Mouse (Mus musculus): ENCODE measurements around the gene Gm5294.
A peak's percentile ranks its signal among the peaks of the same experiment; 100 is the strongest.

Gene Gm5294

GRCm38 (mm10) chr5:138819780-138820179 lies at the start of gene Gm5294:
Gene Gm5294 (plus strand): TSS chr5:138820080.
- DNase-seq, result no peak

DNA sequence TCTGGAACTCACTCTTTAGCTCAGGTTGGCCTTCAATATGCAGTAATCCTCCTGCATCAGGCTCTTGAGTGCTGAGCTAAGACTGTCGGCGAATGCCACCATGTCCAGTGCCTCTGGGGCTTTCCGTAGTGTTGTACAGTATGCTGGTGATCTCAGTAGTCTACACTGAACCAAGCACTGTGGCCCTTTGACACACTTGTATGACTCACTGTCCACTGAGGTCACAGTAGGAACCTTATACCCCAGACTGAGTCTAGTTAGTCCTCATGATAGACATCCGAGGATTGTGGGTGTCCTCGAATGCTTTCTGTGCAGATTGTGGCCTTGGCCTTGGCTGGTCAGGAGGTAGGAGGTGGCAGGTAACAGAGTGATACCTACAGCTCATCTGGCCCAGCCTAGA lies 44.8 kb upstream of the Gm5294 start:
- DNase-seq, result no peak

DNA sequence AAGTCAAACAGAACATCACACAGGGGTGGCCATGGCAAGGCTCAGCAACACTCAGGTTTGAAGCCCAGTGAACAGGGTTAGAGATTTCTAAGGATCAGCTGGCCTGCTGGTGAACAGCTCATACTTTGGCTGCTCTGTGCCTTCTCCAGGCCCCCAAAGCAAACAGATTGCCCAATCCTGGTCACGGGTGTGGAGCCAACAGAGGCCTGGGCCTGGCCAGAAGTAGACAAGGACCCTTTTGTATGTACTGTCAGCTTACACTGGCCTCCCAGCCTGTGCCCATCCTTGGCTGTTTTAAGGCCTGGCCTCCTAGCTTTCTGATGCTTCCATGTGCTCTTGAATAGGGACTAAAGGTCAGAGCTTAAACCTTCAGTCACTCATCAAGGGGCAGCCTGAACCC lies 43.5 kb upstream of the Gm5294 start:
- no peak for DNase-seq

DNA sequence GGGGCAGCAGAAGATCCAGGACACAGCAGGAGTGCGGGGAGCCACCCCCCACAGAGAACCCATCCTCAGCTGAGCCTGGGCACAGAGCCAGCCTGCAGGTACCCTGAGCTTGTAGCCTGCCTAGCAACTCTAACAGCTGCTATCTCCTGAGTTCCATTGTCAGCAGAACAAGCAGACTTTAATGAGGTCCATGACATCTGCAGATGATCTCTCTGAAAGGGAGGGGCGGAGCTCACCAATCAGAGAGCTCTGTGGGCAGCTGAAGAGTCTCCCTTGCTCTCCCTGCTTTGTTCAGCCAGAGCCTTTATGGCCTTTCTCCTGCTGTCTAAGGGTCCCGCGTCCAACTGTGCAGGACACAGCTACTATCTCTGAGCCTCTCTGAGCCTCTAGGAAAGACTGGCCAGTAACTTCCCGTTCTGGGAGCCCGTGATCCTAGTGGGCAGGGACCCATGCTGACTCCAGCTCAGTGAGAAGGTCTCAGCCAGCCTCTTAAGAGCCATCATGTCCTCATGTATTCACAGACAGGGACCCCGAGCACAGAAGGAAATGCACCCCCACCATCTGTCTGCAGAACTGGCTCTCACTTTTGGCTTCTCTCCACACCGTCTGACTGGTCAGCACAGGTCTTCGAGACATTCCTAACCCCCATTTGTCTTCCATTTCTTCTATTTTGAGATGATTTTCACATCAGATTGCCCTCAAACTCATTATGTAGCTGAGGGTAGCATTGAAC lies 41.0 kb upstream of the Gm5294 start:
- no peak for DNase-seq

- DNase-seq, result no peak
Observed at GRCm38 (mm10) chr5:138779655-138780054, 40.2 kb upstream of the Gm5294 start.

GRCm38 (mm10) chr5:138782697-138783096 lies 37.2 kb upstream of the Gm5294 start:
- DNase-seq, result no peak

- no peak for DNase-seq
Observed at GRCm38 (mm10) chr5:138783181-138783580, 36.7 kb upstream of the Gm5294 start.

DNA sequence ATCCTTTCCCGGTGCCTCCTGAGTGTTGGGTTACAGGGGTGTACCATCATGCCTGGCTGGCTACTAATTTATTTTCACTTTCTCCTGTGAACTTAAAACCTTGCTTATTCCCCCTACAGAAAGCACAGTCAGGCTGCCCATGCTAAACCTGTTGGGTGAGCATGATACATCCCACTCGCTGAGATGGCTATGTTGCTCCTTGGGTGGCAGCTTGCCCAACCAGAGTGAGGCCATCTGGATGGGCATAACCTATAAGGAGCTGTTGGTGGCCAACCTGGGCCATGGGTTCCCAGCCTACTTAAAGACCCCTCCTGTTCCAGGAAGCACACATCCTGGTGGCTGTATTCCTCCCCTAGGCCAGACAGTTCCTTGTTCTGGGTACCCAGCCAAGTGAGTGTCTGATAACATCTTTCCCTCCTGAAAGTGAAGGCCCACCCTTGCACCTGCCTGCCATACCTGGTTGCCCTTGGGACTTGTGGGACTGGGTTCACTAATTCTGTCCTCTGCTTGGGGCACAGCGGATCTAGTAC lies 33.8 kb upstream of the Gm5294 start:
- no peak for DNase-seq

DNA sequence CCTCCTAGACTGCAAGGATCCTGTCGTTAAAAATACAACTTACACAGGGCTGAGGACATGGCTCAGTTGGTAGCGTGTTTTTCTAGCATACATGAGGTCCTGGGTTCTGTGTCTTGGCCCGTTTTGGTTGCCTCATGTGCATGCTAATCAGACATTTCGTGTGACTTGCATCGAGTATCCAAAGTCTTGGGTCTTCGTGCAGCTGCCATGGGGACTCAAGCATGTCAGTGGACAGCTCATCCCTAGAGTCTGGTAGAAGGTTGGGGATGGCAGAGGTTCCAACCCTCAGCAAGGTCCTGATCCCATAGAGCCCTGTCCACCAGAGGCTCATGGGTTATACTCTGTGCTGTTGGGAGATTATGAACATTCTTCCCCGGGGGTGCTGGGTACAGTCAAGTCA lies 32.2 kb upstream of the Gm5294 start:
- no peak for DNase-seq

- no peak for DNase-seq
Observed at GRCm38 (mm10) chr5:138788481-138789211, 31.2 kb upstream of the Gm5294 start.

- DNase-seq, result no peak
Observed at GRCm38 (mm10) chr5:138790954-138791480, 28.9 kb upstream of the Gm5294 start.

DNA sequence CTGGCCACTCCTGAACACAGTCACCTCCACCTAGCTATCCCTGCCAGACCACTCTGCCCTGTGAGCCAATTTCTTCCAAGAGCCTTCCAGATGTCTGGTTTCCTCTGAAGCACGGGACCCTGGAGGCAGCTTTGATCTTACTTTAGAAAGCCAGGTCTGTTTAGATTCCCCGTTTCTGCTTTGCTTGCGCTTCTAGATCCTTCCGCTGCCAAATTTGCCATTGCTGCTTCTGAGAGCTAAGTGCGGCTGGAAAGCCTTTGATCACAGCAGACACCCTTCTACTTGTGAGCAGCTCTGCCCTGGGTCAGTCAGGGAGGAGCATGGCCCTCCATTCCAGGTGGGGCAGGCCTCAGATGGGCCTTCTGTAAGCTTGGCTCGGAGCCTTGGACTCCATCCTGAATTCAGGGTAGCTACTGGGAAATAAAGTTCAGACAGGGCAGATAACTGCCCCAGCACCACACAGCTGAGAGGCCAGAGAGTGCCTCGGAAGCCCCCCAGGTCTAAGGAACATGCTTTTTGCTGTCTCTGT lies 18.2 kb upstream of the Gm5294 start:
- DNase-seq, result no peak

GRCm38 (mm10) chr5:138804286-138804685 lies 15.6 kb upstream of the Gm5294 start:
- no peak for DNase-seq

- no peak for DNase-seq
Observed at GRCm38 (mm10) chr5:138809767-138810166, 10.1 kb upstream of the Gm5294 start.

DNA sequence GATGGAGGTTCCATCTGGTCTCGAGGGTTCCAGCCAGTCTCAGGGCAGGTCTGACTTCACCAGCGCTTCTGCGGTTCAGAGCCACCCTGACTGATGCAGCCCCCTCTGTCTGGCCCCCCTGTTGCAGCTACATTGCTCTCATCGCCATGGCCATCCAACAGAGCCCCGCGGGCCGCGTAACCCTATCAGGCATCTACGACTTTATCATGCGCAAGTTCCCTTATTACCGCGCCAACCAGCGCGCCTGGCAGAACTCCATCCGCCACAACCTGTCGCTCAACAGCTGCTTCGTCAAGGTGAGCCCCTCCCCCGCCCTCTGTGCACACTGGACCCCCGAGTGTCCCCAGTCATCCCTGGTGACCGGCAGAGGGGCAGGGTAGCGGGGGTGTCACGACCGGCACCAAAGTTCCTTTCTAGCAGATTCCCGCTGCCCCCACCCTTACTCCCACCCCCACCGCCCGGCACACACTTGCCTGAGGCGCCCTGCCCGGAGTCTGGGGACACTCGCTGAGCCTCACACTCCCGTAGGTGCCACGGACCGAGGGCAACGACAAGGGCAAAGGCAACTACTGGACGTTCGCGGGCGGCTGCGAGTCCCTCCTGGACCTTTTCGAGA lies 945 bp downstream of the Gm5294 start:
- DNase-seq, result no peak

GRCm38 (mm10) chr5:138825090-138825489 lies 5.2 kb downstream of the Gm5294 start:
- no peak for DNase-seq

GRCm38 (mm10) chr5:138833406-138833805 lies 13.5 kb downstream of the Gm5294 start:
- DNase-seq, result no peak

GRCm38 (mm10) chr5:138834910-138835309 lies 15.0 kb downstream of the Gm5294 start:
- DNase-seq, result no peak

GRCm38 (mm10) chr5:138840981-138841380 lies 21.1 kb downstream of the Gm5294 start:
- no peak for DNase-seq

DNA sequence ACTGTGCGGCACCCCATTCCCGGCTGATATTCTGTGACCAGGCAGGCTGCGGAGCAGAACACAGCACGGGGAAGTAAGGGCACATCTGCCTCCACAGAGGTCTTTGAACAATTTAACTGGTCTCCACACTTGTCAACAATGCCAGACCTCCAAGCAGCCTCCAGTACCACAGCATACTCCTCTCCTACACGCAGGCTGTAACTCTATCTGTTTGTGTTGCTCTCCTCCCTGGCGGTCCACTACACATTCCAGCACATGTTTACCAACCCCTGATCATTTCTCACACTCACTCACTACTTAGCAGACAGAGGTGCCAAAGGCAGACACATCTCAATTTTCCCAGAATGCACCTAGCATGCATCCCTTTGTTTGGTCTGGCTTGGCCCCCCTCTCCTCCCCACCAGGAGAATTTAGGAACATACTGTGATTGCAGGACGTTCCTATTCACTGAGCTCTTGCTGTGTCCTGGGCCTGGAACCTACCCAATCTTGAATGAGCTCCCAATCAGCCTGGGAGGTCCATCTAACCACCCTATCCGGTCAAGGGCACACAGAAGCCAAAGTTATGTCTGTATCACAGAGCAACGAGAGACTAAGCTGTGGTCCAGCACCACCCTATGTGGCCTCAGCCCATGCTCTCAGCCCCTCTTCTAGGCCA lies 23.4 kb downstream of the Gm5294 start:
- DNase-seq, result no peak

DNA sequence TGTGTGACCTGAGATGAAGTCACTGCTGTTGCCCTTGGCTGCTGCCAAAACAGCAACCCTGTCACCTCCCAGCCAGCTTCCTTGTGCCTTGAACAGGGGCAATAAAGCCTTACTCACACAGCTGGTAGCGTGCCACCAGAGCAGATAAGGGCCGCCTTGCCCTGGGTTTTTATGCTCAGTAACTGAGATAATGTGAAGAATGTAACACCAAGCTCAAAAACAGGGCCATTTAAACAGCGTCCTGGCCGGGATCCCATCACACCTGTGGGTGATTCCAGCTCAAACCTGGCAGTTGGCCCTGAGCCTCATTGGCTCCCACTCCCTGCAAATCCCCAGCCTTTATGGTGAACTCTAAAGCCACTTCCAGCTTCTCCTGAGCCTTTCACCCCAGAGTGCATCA lies 26.6 kb downstream of the Gm5294 start:
- no peak for DNase-seq

DNA sequence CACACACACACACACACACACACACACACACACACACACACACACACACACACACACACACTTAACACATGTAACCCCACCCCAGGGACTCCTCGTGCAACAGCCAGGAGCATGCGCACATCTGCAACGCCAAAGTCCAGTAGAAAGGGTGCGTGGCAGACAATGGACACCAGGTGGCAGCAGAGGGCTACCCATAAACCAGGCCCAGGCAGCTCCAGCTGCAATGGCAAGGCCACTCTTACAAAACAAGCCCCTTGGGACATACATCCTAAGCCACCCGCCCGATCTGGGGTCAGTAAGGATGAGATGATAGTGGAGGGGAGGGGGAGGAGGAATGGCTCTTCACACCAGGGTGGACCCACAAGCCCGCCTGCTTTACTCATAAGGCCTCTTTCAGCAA lies 28.2 kb downstream of the Gm5294 start:
- DNase-seq, result peak; percentile 75 to 81
